In genomic region chr17:86851782-86852181, GRCm38 (mm10) we compare ENCODE assay signal across 23 mouse cellular contexts.
"Had no signal": no experiment of that assay in that cellular context is flagged by ENCODE, and none has a peak within 500 bp of the region (broad histone marks: within the 10 kb centered on the region; RNA-seq: fewer than 3 reads in every experiment).

No protein-coding gene starts in this region.

- DNase-seq: gastrocnemius, postnatal 14 days; gastrocnemius, postnatal 36 days; heart, adult 18-20 months; heart, postnatal 10 days; heart, postnatal 36 days; kidney, adult 18-20 months; kidney, adult 8-10 months; kidney, postnatal 10 days; kidney, postnatal 25 days; kidney, postnatal 4 days; liver; liver, embryonic 13.5 days had no signal

- H3K4me3 ChIP-seq: heart, embryonic 10.5 days; heart, embryonic 12.5 days; hindbrain, embryonic 12.5 days; layer of hippocampus, adult 2 months; left cerebral cortex, adult 2 months; limb, embryonic 10.5 days; limb, embryonic 12.5 days; liver, embryonic 13.5 days had no signal

- H3K27ac ChIP-seq: heart, embryonic 10.5 days; hindbrain, embryonic 12.5 days; hindbrain, embryonic 14.5 days; layer of hippocampus, adult 2 months; left cerebral cortex, adult 2 months; limb, embryonic 10.5 days; limb, embryonic 12.5 days; liver, embryonic 13.5 days had no signal

- H3K4me1 ChIP-seq: limb, embryonic 12.5 days; liver, embryonic 13.5 days had no signal

- H3K9me3 ChIP-seq: heart, embryonic 10.5 days; heart, embryonic 12.5 days; hindbrain, embryonic 12.5 days; limb, embryonic 10.5 days; limb, embryonic 12.5 days; liver, embryonic 13.5 days had no signal

- H3K36me3 ChIP-seq: heart, embryonic 10.5 days; heart, embryonic 12.5 days; hindbrain, embryonic 12.5 days; limb, embryonic 10.5 days; limb, embryonic 12.5 days; liver, embryonic 13.5 days had no signal

- ATAC-seq: hindbrain, embryonic 16.5 days; intestine, embryonic 16.5 days had no signal

- H3K9ac ChIP-seq: heart, embryonic 12.5 days; hindbrain, embryonic 12.5 days; hindbrain, embryonic 14.5 days; limb, embryonic 12.5 days; liver, embryonic 13.5 days had no signal

- H3K27me3 ChIP-seq: heart, embryonic 12.5 days; hindbrain, embryonic 12.5 days; limb, embryonic 12.5 days; liver, embryonic 13.5 days had no signal

- H3K4me2 ChIP-seq: heart, embryonic 12.5 days; hindbrain, embryonic 12.5 days; hindbrain, embryonic 14.5 days; limb, embryonic 12.5 days; liver, embryonic 11.5 days; liver, embryonic 13.5 days had no signal
